Mouse (Mus musculus) thymus, adult 2 months (tissue): ENCODE measurements around the gene Map3k3.

ENCODE experiments used
- CTCF ChIP-seq: fragments of 200-500 bp; IDR thresholded peaks from 2 replicates; pipeline ENCODE4 v1.5.1; 2012; ENCODE audit warnings: mild to moderate bottlenecking, control low read depth, low read length, moderate library complexity, borderline replicate concordance; ENCODE audit not compliant: control insufficient read depth, poor library complexity, insufficient read depth; ENCODE audit errors: extremely low read depth
- POLR2A ChIP-seq: fragments of 200-500 bp; IDR thresholded peaks from 2 replicates; pipeline ENCODE4 v1.6.1; 2012; ENCODE audit warnings: mild to moderate bottlenecking, low read length, control low read depth, moderate library complexity; ENCODE audit not compliant: control insufficient read depth, poor library complexity, insufficient read depth; ENCODE audit errors: extremely low read depth

DNA sequence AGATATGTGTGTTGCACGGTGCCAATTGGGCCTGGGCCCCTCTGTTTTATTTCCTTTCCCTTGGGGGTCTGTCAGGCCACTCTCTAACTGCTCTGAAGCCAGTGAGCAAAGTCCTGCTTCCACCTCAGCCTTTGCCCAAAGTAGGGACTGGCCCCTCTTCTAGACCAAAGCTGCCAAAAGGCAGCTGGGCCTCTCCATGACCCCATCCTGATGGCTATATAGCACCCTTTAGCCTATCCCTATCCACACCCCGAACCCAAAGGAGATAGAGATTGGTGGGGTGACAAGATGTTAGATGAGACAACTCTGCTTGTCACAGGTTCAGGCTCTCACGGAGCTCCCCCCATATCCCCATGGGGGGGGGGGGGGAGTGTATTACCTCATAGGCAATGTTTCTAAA is 71.3 kb downstream of the Map3k3 start:
- no peak for TF ChIP-seq CTCF
- TF ChIP-seq POLR2A, result no peak
